Mouse (Mus musculus) erythroblast, embryonic 14.5 days (primary cell): ENCODE measurements around the gene Dcaf1.

Source experiments
- GATA1 ChIP-seq: IDR thresholded peaks from 2 replicates; pipeline ENCODE4 v1.6.1; 2012; ENCODE audit warnings: low read length, inconsistent platforms, mixed read lengths
- TAL1 ChIP-seq: IDR thresholded peaks from 3 replicates; pipeline ENCODE4 v1.6.1; 2012; ENCODE audit warnings: low read length, inconsistent platforms, mixed read lengths

GRCm38 (mm10) chr9:106856664-106857063 lies 35.0 kb downstream of the Dcaf1 start:
- no peak for TF ChIP-seq TAL1
- TF ChIP-seq GATA1 = no peak
